Mouse (Mus musculus) spleen, postnatal 14 days (tissue): ENCODE data around the gene Dctn3.
"Not testable (repeated sequence)": the region's sequence is repeated elsewhere in the genome, so short reads cannot be mapped to it uniquely, and the experiment has no call there.

Experiments
- DNase-seq, 2 experiments: peaks; one replicate each; pipeline ENCODE4 v3.0.0; 2021 to 2022; ENCODE audit warnings: low spot score in 2 of 2

Dctn3 gene

GRCm38 (mm10) chr4:41738256-41738603, 15.3 kb upstream of the Dctn3 start:
- DNase-seq, result no peak

- peak; percentile 45 to 63 for DNase-seq
These were observed 14.8 kb upstream of the Dctn3 start for GRCm38 (mm10) chr4:41737602-41738255.

- no peak for DNase-seq
These were observed 8.2 kb upstream of the Dctn3 start, which contains the start of gene Arid3c for GRCm38 (mm10) chr4:41731052-41731765. Gene Arid3c (minus strand): TSS chr4:41731142.

GRCm38 (mm10) chr4:41726826-41727621, 4.1 kb upstream of the Dctn3 start:
- DNase-seq, result no peak

GRCm38 (mm10) chr4:41716834-41717233, 6.1 kb downstream of the Dctn3 start:
- no peak for DNase-seq

GRCm38 (mm10) chr4:41715596-41715995, 7.4 kb downstream of the Dctn3 start:
- DNase-seq, result no peak

- no peak for DNase-seq
These were observed 7.9 kb downstream of the Dctn3 start for GRCm38 (mm10) chr4:41715082-41715481.

- peak in 1 of 2 experiments; percentile 54 for DNase-seq
These were observed 8.7 kb downstream of the Dctn3 start for GRCm38 (mm10) chr4:41714276-41714675.

GRCm38 (mm10) chr4:41713197-41714067, 9.5 kb downstream of the Dctn3 start, which contains the start of gene Rpp25l:
Gene Rpp25l (minus strand): TSS chr4:41713534.
- DNase-seq, result peak; percentile 74 to 83

GRCm38 (mm10) chr4:41712421-41713196, 10.4 kb downstream of the Dctn3 start:
- DNase-seq, result no peak

GRCm38 (mm10) chr4:41711705-41712375, 11.1 kb downstream of the Dctn3 start:
- no peak for DNase-seq

- DNase-seq, result no peak
These were observed 12.7 kb downstream of the Dctn3 start for GRCm38 (mm10) chr4:41710229-41710628.

- DNase-seq, result no peak
These were observed 14.7 kb downstream of the Dctn3 start for GRCm38 (mm10) chr4:41708192-41708745.

- peak in 1 of 2 experiments; percentile 35 for DNase-seq
These were observed 15.9 kb downstream of the Dctn3 start for GRCm38 (mm10) chr4:41707011-41707535.

GRCm38 (mm10) chr4:41705922-41706754, 16.8 kb downstream of the Dctn3 start:
- no peak for DNase-seq

GRCm38 (mm10) chr4:41704651-41705050, 18.3 kb downstream of the Dctn3 start:
- DNase-seq, result no peak

- not testable (repeated sequence) for DNase-seq
These were observed 20.7 kb downstream of the Dctn3 start for GRCm38 (mm10) chr4:41702226-41702625.

- DNase-seq, result not testable (repeated sequence)
These were observed 22.7 kb downstream of the Dctn3 start for GRCm38 (mm10) chr4:41700224-41700623.

GRCm38 (mm10) chr4:41699783-41700182, 23.2 kb downstream of the Dctn3 start, which contains the start of gene Il11ra1:
Gene Il11ra1 (plus strand): TSS chr4:41699989.
- DNase-seq, result not testable (repeated sequence)
